Mouse (Mus musculus) brain, embryonic 18.5 days (tissue): Measurements from ENCODE around the gene Catsperz.
"Not testable (repeated sequence)": the region's sequence is repeated elsewhere in the genome, so short reads cannot be mapped to it uniquely, and the experiment has no call there.

Experiments
- DNase-seq: peaks from one replicate; pipeline ENCODE4 v3.0.0-alpha.2; 2012; ENCODE audit warnings: low read depth, low spot score

Catsperz gene

GRCm38 (mm10) chr19:6924461-6925306, 496 bp downstream of the Catsperz start:
- no peak for DNase-seq

- no peak for DNase-seq
Measured at GRCm38 (mm10) chr19:6922901-6923735, 2.1 kb downstream of the Catsperz start.

GRCm38 (mm10) chr19:6921647-6922567, 3.3 kb downstream of the Catsperz start, which contains the start of gene Esrra:
Esrra (minus strand) TSS chr19:6921813.
- DNase-seq = peak; percentile 98

- no peak for DNase-seq
Measured at GRCm38 (mm10) chr19:6920741-6921636, 4.2 kb downstream of the Catsperz start.

- DNase-seq = no peak
Measured at GRCm38 (mm10) chr19:6919876-6920740, 5.1 kb downstream of the Catsperz start.

- DNase-seq = no peak
Measured at GRCm38 (mm10) chr19:6919431-6919830, 5.7 kb downstream of the Catsperz start.

GRCm38 (mm10) chr19:6918321-6918720, 6.9 kb downstream of the Catsperz start:
- no peak for DNase-seq

GRCm38 (mm10) chr19:6916496-6916895, 8.7 kb downstream of the Catsperz start:
- DNase-seq = no peak

- DNase-seq = no peak
Measured at GRCm38 (mm10) chr19:6915276-6915675, 9.9 kb downstream of the Catsperz start.

- no peak for DNase-seq
Measured at GRCm38 (mm10) chr19:6914540-6914939, 10.6 kb downstream of the Catsperz start.

GRCm38 (mm10) chr19:6913991-6914390, 11.2 kb downstream of the Catsperz start:
- DNase-seq = no peak

- no peak for DNase-seq
Measured at GRCm38 (mm10) chr19:6913036-6913435, 12.1 kb downstream of the Catsperz start.

GRCm38 (mm10) chr19:6912205-6912970, 12.8 kb downstream of the Catsperz start:
- no peak for DNase-seq

- no peak for DNase-seq
Measured at GRCm38 (mm10) chr19:6911101-6912074, 13.8 kb downstream of the Catsperz start.

- not testable (repeated sequence) for DNase-seq
Measured at GRCm38 (mm10) chr19:6910306-6910705, 14.9 kb downstream of the Catsperz start.

GRCm38 (mm10) chr19:6909507-6910289, 15.5 kb downstream of the Catsperz start, which contains the start of the genes Trmt112 and Prdx5:
Trmt112 (plus strand) TSS chr19:6909698.
Prdx5 (minus strand) TSS chr19:6910106.
- DNase-seq = peak; percentile 94
